Mouse (Mus musculus) thymus, postnatal 4 days (tissue): ENCODE measurements around the gene Ankrd33b.

Experiments used
- DNase-seq: peaks from one replicate; pipeline ENCODE4 v3.0.0; 2021

The Ankrd33b gene

DNA sequence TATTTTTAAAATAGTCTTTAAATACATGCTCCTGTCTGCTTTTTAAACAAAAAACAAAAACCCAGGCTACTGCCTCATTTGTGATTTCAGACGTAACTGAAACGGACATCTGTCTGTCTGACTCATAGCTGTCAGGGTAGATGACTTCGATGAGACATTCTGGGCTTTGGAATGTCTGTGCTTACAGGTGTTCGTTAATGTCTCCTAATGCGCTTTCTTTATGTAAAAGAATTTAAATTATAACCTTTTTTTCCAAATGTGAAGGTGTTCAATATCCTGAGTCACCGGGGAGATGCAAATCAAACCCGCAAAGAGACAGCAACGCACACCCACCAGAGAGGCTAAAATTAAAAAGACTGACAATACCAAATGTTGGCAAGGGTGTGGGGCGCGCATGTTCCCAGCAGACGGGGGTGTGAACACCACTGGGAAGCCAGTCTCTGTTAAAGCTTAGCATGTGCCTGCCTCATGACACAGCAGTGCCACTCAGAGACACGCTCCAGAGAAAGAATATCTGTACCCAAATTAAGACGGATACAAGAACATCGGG is 30.3 kb downstream of the Ankrd33b start:
- no peak for DNase-seq

DNA sequence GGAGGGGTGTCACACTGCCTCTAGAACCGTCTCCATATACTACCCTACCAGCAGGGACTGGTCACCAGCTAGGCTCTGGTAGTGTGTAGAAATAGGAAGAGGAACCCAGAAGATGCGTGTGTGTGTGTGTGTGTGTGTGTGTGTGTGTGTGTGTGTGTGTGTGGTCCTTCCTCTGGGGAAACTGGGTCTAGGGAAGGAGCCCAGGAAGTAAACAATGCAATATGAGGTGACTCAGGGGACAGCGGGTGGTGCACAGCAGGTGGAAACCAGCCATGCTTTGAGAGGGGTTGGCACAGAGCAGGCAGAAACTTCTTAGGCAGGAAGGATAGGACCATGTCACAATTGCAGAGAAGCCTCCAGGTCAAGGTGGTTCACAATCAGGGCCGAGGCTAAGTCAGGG is 30.8 kb downstream of the Ankrd33b start:
- DNase-seq, result no peak

DNA sequence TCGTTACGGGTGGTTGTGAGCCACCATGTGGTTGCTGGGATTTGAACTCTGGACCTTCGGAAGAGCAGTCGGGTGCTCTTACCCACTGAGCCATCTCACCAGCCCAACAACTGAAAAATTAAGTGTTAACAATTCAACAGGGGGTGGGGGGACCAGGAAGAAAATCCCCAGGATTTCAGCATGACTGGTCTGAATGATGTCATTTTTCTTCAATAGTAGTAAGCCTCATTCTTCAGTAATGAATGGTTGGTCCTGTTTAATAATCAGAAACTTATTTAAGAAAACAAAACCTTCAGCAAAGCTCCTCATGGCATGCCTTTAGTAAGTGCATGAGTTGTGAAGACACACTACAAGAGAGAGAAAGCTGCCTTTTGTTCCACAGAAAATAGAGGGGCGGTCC is 32.7 kb downstream of the Ankrd33b start:
- DNase-seq, result no peak

DNA sequence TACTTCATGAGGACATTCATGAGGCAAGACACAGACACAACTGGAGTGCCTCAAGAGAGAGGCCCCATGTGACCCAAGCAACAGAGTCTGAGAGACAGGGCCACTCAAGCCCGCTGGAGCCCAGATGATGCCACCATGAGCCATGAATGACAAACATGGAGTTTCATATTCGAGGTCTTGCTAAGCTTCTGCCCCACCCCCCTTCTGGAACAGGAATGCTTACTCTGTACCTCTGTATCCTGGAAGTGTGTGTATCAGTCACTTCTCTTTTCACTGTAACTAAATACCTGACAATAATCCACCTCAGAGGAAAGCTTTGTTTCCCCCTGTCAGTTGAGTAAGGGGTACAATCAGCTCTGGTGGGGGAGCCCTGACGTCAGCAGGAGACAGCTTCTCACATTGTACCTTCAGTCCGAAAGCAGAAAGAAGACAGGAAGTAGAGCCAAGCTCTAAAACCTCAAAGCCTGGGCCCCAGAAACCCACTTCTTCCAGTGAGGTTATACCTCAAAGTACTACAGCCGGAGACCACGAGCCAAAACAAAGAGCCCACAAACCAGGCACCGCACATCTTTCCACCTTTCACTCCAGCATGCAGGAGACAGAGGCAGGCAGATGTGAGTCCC is 34.9 kb downstream of the Ankrd33b start:
- DNase-seq, result no peak

DNA sequence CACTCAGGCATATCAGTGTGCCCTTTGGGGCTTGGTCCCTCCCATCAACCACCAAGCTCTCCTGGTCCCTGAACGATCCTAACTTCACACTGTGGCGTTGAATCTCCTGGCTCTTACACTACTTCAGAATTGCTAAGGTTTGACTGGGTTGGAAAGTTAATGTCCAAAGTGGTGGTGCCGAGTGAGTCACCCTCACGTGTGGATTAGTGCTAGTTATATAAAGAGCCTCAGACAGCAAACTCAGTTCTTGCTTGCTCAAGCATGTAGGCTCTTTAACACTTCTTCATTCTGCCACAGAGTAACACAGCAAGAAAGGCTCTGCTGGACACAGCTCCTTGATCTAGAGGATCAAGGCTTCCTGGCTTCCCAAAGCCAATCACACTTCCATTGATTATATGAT is 35.8 kb downstream of the Ankrd33b start:
- no peak for DNase-seq

DNA sequence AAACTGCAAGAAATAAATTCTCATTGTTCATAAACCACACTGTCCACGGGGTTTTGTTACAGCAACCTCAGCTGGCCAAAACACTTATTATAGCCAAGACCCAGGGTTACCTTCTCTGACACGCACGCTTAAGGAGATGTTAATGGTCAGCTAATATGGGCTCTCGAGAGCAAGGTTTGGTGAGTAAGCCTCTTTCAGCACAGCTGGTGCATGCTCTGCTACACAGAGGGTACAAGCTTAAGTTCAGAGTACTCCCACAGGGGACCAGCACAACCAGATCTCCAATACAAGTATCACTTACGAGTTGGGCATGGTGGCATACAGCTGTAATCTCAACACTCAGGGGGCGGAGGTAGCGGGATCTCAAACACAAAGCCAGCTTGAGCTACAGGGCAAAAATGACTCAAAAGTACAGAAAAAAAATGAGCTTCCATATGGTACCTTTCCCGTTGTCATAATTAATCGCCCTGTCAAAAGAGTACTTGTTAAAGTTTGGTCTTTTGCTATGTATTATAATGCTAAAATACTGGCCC is 39.4 kb downstream of the Ankrd33b start:
- DNase-seq, result no peak

DNA sequence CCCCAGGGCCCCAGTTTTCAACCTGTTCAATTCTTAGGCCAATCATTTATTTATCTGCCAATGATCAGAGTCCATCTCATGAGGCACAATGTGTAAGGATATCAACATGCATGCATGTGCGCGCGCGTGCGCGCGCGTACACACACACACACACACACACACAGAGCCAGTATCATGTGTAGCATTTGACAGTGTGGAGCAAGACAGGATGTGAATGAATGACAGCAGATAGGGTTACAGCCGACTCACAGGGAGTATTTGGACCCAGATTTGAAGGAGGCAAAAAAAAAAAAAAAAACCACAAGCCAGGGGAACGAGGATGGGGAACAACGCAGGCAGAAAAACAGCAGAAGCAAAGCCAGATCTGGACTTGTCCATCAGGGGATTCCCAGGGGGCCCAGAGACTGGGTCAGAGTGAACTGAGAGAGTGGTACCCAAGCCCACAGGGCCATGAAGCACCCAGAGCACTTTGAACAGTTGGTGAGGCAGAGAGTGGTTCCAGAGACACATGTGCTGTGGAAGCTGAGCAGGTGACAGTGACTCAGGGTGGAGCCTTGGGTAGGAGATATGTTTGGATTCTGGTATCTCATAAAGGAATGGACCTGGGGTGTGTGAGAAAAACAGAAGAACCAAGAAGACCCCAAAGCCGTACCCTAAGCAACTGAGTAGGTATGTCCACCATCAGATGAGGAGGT is 41.7 kb downstream of the Ankrd33b start:
- DNase-seq, result no peak

DNA sequence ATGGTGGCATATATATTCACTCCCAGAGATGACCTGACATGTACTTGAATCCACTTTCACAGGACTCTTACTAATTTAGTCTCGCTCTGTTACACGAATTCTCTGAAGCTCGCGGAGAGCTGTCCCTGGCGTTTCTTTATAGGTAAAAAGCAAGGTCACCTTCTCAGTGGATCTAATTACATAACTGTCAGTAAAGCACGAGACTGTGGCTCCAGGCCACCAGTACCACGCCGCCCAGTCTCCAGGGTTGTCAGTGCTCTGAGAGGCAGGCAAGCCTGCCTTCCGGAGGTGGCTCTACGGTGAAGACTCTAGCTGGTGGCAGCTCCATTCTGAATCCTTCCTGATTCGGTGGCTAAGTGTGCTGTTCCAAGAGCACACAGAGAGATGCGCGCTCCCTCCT is 43.0 kb downstream of the Ankrd33b start:
- DNase-seq, result no peak

DNA sequence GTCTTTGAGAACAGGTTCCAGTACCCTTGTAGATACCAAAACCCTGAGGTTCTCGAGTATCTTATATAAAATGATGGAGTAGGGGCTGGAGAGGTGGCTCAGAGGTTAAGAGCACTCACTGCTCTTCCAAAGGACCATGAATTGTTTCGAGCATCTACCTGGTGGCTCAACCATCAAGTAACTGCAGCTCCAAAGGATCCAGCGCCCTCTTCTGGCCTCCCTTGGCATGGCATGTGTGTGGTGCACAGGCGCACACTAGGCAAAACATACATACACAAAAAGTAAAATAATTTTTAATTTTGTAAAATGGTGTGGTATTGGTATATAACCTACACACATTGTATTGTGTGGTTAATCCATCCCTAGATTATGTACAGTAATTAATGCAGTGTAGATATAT is 43.8 kb downstream of the Ankrd33b start:
- peak; percentile 54 for DNase-seq

DNA sequence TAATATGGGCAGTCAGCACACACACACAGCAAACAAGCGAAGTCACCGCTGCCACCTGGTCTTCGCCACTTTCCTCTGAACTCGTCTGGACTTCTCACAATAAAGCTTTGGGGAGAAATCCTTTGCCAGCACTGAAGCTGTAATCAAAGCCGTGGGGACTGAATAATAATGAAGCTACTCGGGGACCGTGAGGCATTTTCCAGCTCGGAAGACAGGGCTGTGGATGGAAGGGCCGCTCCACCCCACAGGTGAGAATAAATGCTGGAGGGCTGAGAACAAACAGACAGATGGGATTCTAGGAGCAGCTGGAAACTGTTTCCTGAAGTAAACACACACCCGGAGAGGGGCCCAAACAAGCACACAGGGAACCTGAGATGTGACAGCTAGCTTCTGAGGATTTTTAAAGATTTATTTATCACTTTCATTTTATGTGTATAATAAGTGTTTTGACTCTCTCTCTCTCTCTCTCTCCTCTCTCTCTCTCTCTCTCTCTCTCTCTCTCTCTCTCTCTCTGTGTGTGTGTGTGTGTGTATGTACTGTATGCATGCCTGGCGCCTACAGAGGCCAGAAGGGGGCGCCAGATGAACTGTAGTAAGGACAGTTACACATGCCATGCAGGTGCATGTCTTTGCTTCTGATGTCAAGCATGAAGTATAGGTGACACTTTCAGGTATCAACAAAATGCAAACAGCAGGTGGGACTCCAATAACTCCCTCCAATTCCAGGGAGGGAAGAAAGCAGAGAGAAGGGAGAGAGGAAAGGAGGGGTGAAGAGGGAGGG is 46.7 kb downstream of the Ankrd33b start:
- peak; percentile 33 for DNase-seq

DNA sequence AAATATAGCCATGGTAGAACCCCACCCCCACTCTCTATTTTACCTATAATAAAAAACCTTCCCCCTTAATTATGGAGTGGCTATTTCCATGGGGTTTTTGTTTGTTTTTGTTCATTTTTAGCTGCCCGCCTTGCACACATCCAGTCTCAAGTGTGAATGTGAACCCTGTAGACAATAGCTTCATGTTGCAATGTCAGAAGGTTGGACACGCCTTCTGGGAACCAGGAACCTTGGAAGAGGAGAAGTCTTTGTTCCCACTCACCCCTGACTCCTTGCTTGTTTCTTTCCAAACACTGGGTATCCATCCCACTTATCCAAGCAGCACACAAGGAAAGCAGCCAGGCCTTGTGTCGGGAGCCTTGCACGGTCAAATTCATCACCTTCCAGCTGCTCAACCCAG is 48.5 kb downstream of the Ankrd33b start:
- no peak for DNase-seq

DNA sequence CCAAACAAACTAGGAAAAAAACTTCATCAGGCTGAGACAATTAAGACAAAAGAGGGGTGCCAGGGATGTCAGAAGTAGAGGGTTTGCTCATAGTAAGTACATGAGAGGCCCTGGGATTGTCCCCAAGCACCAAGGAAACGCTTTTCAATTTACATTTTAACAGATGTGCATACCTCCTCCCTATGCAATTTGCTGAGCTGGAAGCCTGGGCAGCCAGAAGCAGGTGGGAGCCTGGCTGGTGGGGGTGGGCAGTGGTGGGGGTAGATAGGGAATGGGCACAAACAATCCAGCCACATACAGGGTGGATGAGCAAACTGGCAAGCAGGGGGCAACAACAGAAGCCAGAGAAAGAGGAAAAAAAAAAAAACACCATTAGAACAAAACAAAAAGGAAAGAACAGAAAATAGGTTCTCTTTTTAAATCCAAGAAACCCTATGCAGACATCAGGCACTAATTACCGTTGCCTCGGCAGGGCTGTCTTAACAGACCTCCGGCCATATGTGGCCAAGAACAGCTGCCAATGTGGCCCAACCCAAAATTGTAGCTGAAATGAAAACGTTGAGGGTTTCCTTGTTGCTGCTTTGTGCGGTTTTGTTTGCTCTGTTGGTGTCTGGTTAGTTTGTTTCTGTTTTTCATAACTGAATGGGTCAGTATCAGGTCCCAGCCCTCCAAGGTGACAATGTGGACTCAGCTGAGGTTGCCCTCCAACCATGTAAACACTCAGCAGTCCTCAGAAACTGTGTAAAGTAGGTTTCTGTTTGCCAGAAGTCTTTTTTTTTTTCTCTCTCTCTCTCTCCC is 49.2 kb downstream of the Ankrd33b start:
- no peak for DNase-seq

DNA sequence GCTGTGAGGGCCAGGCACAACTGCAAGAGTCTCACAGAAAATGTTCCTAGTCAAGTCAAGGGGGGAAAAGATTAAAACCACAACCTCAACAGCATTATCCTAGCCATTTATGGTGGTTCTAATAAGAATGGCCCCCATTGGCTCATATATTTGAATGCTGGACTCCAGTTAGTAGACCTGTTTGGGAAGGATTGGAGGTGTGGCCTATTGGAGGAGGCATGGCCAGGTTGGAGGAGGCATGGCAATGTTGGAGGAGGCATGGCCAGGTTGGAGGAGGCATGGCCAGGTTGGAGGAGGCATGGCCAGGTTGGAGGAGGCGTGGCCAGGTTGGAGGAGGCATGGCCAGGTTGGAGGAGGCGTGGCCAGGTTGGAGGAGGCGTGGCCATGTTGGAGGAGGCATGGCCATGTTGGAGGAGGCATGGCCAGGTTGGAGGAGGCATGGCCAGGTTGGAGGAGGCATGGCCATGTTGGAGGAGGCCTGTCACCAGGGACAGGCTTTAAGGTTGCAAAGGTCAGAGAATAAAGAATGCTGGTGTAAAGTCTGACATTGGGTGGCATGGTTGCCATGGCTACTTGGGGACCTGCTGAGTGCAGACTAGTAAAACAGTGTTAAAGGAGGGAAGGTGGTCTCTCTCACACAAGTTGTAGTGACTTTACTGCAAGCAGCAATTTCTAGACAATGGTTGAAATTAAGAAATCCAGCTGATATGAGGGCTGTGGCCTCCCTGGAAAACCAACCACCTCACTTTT is 50.3 kb downstream of the Ankrd33b start:
- no peak for DNase-seq

DNA sequence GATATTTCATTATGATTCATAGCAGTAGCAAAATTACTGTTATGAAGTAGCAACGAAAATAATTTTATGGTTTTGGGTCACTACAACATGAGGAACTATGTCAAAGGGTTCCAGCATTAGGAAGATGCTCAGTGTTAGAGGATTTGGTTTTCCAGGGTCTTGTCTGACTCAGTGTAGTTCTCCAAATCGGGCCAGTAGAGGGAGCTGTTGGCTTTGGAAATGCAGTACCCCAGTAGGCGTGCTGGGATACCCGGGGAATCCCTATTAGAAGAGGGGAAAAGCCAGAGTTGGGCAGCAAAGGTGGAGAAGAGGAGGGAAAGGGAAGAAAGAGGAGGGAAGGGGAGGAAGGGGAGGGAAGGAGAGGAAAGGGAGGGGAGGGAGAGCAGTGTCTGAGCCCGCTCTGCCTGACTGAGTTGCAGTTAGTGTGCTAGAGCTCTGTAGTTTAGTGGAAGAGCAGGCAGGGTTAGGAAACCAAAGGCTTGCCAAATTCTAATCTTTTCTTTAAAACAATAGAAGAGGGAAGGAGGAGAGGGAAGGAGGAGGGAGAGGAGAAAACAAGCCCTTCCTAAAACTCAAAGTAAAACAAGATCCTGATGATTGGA is 51.8 kb downstream of the Ankrd33b start:
- peak; percentile 74 for DNase-seq

DNA sequence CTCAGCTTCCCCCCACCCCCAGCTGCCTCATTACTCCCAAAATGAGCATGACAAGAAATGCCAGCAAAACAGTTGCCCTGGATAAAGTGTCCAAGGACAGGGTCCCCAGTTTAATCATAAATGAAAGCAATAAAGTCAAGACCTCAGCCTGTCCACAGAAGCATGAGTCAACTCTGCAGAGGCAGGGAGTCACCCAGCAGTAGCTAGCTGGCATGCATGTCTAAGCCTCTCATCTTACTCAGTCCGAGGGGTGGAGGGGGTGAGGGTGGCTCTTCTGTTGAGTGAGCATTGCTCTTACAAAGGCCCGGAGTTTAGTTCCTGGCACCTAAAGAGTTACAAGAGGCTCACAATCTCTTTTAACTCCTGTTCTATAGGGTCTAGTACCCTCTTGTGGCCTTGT is 55.5 kb downstream of the Ankrd33b start:
- no peak for DNase-seq

DNA sequence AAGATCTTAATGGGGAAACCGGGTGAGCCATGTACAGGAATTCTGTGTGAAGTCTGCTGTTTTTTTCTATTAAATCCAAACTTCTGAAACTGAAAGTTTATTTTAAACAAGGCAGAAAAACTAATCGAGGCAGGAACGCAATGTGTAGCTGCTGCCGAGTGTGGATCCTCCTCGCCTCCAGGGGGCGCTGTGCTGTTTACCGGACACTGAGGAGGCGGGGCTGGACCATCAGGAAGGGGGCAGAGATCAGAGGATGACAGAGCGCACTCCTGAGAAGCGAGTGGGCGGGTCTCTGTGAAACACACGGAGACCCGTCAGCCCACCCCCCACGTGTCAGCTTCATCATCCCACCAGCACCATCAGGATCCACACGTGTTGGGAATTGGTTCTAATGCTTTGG is 58.0 kb downstream of the Ankrd33b start:
- peak; percentile 47 for DNase-seq

DNA sequence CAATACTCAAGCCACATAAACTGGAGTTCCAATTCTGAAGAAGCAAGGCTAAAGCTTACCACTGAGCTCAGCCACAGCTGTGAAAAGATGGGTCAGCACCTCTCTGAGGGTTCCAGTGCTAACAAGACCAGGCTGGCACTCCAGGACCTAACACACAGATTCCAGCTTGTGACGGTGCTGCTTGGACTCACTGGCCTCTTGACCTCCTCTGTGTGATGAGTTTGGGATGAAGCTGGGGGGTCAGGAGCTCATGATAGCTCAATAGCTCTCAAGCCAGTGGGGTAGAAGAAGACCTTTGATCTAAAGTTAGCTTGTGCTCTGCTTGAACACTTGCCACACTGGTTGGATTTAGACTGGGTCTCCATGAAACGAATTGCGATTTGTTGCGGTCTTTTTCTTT is 60.8 kb downstream of the Ankrd33b start:
- no peak for DNase-seq

DNA sequence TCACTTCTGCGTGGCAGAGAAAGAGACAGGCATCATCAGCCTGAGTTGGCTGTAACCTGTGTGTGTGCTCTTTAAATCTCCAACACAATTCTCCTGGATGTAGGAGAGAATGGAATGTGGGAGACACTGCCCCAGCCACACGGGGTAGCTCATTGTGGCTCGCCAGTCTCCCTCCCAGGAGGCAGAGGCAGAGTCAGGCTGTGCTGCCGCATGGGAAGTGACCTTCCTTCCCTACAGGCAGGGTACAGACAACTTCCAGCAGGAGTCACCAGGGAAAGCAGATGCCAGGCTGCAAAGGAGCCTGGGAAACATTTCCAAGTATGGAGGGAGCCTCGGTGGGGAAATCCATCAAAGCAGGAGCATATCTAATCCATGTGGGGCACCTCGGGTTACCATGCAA is 62.3 kb downstream of the Ankrd33b start:
- no peak for DNase-seq

DNA sequence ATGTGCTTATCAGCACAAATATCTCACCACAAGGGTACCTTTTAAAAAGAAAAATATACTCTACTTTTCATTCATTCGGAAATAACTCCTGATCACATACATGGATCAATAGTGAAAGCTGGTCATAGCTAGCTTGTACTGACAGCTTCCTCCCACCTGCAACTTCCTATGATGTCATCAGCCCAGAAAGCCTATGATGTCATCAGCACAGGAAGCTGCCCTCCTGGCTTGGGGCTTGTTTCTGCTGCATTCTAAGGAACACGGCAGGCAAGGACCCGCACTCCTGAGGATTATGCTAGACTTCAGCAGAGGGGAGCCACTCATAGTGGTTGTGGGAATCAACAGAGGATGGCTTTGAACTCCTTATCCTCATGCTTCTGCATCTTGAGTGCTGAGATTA is 63.2 kb downstream of the Ankrd33b start:
- DNase-seq, result no peak

DNA sequence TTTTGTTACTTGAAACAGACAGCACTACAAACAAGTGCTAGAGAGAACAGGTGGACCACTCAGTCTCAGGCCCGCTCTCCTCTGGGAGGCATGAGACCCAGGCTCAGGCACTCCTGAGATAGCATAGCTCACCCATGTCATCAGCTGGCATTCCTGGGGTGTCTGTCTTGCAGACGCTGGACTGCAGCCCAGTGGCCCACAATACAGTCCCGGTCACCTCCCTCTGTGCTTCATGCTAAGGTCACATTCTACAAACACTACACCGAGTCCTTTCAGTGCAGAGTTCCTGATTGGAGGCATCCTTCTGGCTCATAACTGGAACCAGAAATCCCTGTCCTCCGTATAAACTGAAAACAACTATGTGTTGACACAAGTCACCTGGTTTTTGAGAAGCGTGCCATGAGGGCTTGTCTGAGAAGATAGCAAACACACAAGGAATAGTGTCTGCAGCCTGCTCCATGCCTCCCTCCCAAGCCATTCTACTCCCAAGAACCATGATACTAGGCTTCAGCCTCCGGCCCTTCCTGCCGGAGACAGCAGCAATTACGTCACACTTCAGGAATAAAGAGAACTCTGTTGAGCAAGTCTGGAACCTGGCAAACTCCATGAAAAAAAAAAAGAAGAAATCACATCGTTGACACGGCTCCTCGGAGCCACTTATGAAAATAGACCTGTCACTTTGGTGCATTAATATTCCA is 65.1 kb downstream of the Ankrd33b start:
- DNase-seq, result no peak
